In genomic region chr7:135597604-135598289, GRCm38 (mm10) we compare ENCODE assay signal across 9 mouse cellular contexts.
DNase-seq lines count a peak whose midpoint lies in the region; ATAC-seq and TF ChIP-seq lines count a peak whose summit lies in the region.
"Had no signal": no experiment of that assay in that cellular context is flagged by ENCODE, and none has a peak within 500 bp of the region (broad histone marks: within the 10 kb centered on the region; RNA-seq: fewer than 3 reads in every experiment).

No protein-coding gene starts in this region.

- no peak overlapping the region; the same call in 1 of the 2 replicates for H3K4me3 ChIP-seq in gastrocnemius, adult 2 months
- H3K4me3 ChIP-seq in embryonic facial prominence, embryonic 13.5 days, result no peak overlapping the region
- no peak overlapping the region for H3K4me3 ChIP-seq in intestine, embryonic 15.5 days (replicated peaks)
- H3K4me3 ChIP-seq: forebrain, embryonic 13.5 days had no signal

- peak overlapping the region; percentile 78 for H3K27ac ChIP-seq in gastrocnemius, adult 2 months
- H3K27ac ChIP-seq in embryonic facial prominence, embryonic 13.5 days, result peak overlapping the region; percentile 41
- H3K27ac ChIP-seq in intestine, embryonic 15.5 days, result no peak overlapping the region
- H3K27ac ChIP-seq: forebrain, embryonic 13.5 days had no signal

- intact Hi-C loops in gastrocnemius, adult 2 months (cut with DNase I), result loop anchor here (2.0 kb wide), 1 partner anchor 47 kb away; no protein-coding TSS in a partner anchor
- intact Hi-C loops in left cerebral cortex, postnatal 4 days (cut with DNase I), result no loop called here

- DNase-seq in gastrocnemius, adult 2 months, result no peak
- DNase-seq in gastrocnemius, adult 8-10 months (ENCODE audit: low spot score in 2 of 2), result no peak
- peak; percentile 49 for DNase-seq in lung, postnatal 25 days (ENCODE audit: low spot score)
- DNase-seq in thymus, adult 18-20 months, result no peak
- DNase-seq in urinary bladder, postnatal 36 days (ENCODE audit: low spot score in 2 of 2), result no peak
- no peak for DNase-seq in left cerebral cortex, postnatal 4 days

- WGBS in embryonic facial prominence, embryonic 13.5 days, result 40% methylated on average over 12 of the region's 12 CpGs
- 53% methylated on average over 12 of the region's 12 CpGs for WGBS in intestine, embryonic 15.5 days

- H3K36me3 ChIP-seq in embryonic facial prominence, embryonic 13.5 days, result no peaks in the 10 kb centered on the region
- no peaks in the 10 kb centered on the region for H3K36me3 ChIP-seq in intestine, embryonic 15.5 days

- H3K9me3 ChIP-seq in embryonic facial prominence, embryonic 13.5 days, result no peaks in the 10 kb centered on the region
- no peaks in the 10 kb centered on the region for H3K9me3 ChIP-seq in intestine, embryonic 15.5 days
- H3K9me3 ChIP-seq: forebrain, embryonic 13.5 days had no signal

- no peak overlapping the region for H3K4me2 ChIP-seq in embryonic facial prominence, embryonic 13.5 days
- no peak overlapping the region for H3K4me2 ChIP-seq in intestine, embryonic 15.5 days (replicated peaks)
- H3K4me2 ChIP-seq: forebrain, embryonic 13.5 days had no signal

- ATAC-seq in embryonic facial prominence, embryonic 13.5 days (ENCODE audit: insufficient number of reproducible peaks, insufficient read depth, low FRiP score, low TSS enrichment, low read depth), result no peak
- ATAC-seq in intestine, embryonic 15.5 days, result peak; percentile 65

- no peaks in the 10 kb centered on the region for H3K27me3 ChIP-seq in embryonic facial prominence, embryonic 13.5 days
- H3K27me3 ChIP-seq in intestine, embryonic 15.5 days (replicated peaks), result no peaks in the 10 kb centered on the region
- H3K27me3 ChIP-seq: forebrain, embryonic 13.5 days had no signal

- TF ChIP-seq CTCF in gastrocnemius, adult 2 months (IDR thresholded peaks at IDR 0.05), result no peak

- 0 out of 2 replicates have a peak overlapping the region, but pooled peaks have one; percentile 11 for H3K9ac ChIP-seq in embryonic facial prominence, embryonic 13.5 days
- H3K9ac ChIP-seq in intestine, embryonic 15.5 days, result no peak overlapping the region
- H3K9ac ChIP-seq: forebrain, embryonic 13.5 days had no signal

- peaks cover 55% of the 10 kb centered on the region for H3K4me1 ChIP-seq in embryonic facial prominence, embryonic 13.5 days
- H3K4me1 ChIP-seq in intestine, embryonic 15.5 days (replicated peaks), result peaks cover 23% of the 10 kb centered on the region; the same call in 1 of the 2 replicates
